Mouse (Mus musculus): ENCODE data around the gene Chd9. TPM values are rescaled to one million over a fixed set of nuclear protein-coding genes. Genes with fewer than 3 reads are reported as not detected.
A peak's percentile ranks its signal among the peaks of the same experiment; 100 is the strongest.

Gene Chd9
- polyA plus RNA-seq, 1 experiment from 2014 or later, result 160 TPM

DNA sequence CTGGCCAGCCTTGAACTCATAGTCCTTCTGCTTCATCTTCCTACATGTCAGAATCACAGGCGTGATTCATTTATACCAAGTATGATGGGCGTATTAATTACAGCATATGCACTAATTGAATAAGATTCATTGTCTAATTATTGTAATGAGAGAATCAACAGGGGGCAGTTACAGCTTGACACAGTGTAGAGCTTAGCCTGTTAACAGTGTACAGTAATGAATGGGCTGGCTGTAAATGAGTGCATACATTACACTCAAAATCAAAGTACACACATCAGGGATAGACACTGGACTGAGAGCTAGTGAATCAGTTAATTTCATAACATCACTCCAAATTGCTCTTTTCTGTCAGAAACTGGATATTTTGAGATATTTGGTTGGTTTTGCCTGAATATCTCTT lies 135.9 kb downstream of the Chd9 start:
- no peak for DNase-seq (ENCODE audit: low spot score)

DNA sequence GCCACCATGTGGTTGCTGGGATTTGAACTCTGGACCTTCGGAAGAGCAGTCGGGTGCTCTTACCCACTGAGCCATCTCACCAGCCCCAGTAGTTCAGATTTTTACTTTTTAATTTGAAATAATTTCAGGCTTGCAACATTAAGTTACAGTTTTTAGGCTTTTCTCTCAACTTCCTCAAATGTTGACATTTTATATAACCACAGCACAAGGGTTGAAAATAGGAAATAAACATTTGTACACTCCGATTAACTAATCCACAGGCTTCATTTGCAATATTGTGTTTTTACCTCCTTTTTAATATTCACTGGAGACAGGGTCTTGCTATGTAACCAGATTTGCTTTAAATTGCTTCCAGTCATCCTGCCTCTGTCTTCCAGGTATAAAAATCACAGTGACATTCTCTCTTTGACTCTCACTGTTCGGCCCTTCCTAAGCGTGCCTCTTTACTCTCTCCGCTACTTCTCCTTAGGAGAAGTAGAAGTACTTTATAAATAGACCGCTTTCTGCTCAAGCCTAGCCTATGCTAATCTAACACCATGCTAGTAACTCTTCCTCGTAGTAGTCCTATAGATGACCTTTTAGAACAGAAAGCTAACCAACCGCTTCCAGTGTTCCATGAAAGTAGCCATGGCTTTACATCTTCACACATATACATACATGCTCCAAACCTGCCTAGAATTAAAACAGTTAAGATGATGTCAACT lies 137.5 kb downstream of the Chd9 start:
- no peak for DNase-seq (ENCODE audit: low spot score)

- DNase-seq (ENCODE audit: low spot score), result no peak
Observed at GRCm38 (mm10) chr8:90968307-90968706, 140.2 kb downstream of the Chd9 start.

- peak; percentile 53 for DNase-seq (ENCODE audit: low spot score)
Observed at GRCm38 (mm10) chr8:90976960-90977371, 148.8 kb downstream of the Chd9 start.

- DNase-seq (ENCODE audit: low spot score), result no peak
Observed at GRCm38 (mm10) chr8:90978720-90979119, 150.6 kb downstream of the Chd9 start.

GRCm38 (mm10) chr8:90979295-90979694 lies 151.1 kb downstream of the Chd9 start:
- DNase-seq (ENCODE audit: low spot score), result no peak

DNA sequence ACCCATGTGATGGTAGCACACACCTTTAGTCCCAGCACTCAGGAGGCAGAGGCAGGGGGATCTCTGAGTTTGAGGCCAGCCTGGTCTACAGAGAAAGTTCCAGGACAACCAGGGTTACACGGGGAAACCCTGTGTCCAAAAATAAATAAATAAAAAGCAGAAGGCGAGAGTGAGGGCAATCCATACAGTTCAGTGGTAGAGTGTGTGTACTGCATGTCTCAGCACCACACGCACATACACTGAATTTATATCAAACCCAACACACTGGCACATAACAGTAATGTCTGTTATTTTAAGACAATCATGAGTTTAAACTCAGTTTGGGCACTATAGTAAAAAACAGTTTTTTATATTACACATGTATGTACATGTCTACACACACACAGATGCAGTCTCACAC lies 153.9 kb downstream of the Chd9 start:
- no peak for DNase-seq (ENCODE audit: low spot score)

DNA sequence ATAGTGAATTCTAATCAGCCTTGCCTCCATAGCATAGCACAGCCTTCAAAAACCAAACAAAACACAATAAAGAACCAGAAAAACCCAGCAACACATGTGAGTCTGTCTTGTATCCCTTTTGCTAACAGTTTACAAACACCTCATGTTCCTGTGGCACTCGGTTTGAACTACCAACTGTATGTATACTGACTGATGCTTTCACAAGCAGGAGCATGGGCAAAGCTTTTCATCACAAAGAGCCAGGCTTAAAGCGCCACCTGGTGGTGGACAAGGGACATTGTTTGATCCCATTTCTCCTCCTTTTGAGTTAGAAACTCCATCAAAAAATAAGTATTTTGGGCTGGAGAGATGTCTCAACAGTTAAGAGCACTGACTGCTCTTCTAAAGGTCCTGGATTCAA lies 191.6 kb downstream of the Chd9 start:
- peak; percentile 80 for DNase-seq (ENCODE audit: low spot score)

- peak; percentile 32 for DNase-seq (ENCODE audit: low spot score)
Observed at GRCm38 (mm10) chr8:91034417-91034816, 206.3 kb downstream of the Chd9 start.

DNA sequence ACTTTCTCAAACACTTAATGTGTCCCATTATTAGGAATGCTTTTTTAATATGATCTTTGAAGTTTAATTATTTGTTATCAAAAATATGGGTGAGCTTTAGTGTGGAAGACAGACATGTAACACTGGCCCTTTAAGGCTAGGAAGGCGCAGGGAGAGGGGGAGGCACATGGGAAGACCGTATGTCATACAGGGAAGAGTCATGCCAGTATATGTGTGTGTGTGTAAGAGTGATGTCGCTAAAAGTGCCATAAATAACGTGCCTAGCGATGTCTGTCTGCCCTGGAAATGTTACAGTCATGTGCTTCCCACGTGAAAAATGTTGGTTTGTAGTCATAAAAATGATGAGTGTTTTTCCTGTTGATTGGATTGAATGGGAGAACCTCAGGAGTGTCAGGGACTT lies 208.8 kb downstream of the Chd9 start:
- no peak for DNase-seq (ENCODE audit: low spot score)

GRCm38 (mm10) chr8:91038637-91039036 lies 210.5 kb downstream of the Chd9 start:
- no peak for DNase-seq (ENCODE audit: low spot score)

- no peak for DNase-seq (ENCODE audit: low spot score)
Observed at GRCm38 (mm10) chr8:91046370-91046769, 218.2 kb downstream of the Chd9 start.

DNA sequence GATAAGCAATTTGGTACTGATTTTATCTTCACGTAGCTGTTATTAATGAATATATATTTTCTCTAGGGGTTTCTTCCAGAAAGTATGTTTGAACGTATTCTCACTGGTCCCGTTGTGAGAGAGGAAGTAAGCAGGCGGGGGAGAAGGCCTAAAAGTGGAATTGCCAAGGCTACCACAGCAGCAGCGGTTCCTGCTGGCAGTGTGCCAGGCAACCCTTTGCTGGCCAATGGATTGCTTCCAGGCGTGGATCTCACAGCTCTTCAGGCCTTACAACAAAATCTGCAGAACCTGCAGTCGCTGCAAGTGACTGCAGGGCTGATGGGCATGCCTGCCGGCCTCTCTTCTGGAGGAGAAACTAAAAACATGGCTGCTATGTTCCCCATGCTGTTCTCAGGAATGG lies 222.9 kb downstream of the Chd9 start:
- DNase-seq (ENCODE audit: low spot score), result no peak

DNA sequence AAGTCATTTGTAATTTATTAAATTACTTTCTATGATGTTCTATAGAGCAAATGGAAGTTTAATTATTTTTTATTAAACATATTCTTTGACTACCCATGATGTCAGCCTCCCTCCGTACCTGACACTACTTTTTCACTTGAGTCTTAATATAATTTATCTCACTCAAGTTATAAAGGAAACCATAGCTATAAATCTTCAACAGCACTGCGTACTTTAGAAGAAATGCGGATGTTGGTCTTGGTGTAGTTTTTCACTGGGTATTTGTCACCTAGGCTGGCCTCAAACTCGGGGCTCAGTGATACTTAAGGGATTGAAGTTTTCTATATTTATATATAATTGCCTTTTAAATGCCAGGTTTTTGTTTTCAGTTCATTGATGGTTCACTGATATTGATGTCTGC lies 226.3 kb downstream of the Chd9 start:
- no peak for DNase-seq (ENCODE audit: low spot score)

DNA sequence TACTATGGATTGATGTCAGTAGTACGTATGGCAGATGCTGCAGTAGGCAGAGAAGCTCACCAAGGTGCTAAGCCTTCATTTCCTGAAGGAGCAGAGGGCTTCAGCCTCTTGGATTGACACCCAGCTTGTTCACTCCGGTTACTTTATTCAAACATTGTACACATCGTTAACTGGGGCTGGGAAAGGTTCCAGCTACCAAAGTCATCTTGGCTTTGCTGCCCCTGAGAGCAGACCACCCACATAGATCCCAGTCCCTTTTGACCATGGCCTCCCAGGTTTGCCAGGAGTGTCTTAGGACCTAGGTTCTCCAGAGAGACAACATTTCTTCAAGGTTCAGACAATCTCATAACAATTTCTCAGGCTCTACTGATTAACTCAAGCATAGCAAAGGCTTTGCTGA lies 228.7 kb downstream of the Chd9 start:
- DNase-seq (ENCODE audit: low spot score), result no peak

DNA sequence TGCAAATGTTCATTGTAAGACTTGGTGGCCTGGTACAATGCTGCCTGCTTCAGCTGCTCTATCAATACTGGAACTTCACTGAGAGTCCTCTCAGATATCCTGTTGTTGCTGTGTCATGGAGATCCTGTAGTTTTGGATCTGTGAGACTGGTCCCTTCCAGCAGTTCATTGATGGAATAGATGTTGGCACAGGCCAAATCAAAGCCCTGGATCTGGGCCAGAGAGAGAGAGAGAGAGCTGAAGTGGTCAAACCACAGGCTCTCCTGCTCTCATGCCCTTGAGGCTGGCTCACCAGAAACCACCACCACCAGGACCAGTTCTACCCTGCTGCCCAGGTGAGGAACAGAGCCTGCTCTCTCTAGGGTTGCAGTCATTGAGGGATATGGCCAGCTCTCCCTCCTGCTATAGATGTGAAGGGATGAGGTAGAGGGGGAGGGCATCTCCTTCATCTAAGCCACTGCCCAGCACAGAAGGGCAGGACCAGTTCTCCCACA lies 231.0 kb downstream of the Chd9 start:
- no peak for DNase-seq (ENCODE audit: low spot score)

- no peak for DNase-seq (ENCODE audit: low spot score)
Observed at GRCm38 (mm10) chr8:91059884-91060510, 231.8 kb downstream of the Chd9 start.

DNA sequence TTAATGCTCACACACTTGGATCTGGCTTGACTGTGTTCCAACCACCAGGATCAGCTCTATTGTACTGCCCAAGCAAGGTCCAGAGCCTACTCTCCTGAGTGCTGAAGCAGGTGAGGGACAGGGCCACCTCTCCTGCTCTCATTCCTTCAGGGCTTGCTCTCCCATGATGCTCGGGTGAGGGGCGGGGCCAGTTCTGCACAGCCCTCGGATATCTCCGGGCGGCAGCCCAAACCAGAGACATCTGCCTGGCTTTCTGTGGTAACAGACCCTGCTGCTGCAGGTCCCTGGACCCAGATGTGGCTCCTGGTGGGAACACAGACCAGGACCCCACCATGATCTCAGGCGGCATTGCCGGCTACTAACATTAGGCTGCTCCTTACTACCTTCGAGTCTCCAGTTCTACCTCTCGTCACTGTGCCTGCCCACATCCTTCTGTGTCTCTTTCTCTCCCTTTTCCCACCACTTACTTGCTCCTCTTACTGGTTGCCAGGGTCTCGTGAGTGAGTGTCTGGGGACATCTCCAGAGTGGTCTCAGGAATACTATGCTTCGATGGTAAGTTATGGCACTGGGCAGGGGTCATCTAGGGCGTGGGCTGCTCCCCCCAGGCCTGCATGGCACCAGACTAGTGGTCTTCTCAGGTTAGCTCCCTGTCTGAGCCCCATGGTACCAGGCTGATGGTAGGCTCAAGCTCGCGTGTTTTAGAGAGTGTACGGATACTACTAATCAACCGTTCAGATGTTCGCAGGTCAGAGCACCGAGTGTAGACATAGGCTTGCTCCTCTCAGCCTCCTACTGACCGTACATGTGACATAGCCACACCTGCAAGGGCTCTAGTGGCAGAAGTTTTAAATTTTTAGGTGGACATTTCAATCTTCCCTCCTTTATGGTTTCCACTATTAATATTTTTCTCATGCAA lies 232.7 kb downstream of the Chd9 start:
- no peak for DNase-seq (ENCODE audit: low spot score)

- DNase-seq (ENCODE audit: low spot score), result no peak
Observed at GRCm38 (mm10) chr8:91065179-91065578, 237.0 kb downstream of the Chd9 start.

DNA sequence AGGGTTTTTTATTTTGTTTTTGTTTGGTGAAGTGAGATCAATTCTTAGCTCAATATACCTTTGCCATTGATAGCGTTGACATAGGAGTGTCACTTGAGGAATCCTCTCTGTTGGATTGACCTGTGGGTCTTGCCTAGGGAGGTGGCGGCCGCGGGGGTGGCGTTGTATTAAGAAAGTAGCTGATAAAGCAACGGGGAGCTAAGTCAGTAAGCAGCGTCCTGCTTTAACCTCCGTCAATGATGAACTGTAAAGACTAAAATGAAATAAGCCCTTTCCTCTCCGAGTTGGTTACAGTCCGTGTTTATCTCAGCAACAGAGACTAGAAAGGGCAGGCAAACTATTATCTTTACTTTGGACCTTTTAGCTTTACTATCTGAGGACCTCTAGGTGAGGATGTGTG lies 241.3 kb downstream of the Chd9 start:
- DNase-seq (ENCODE audit: low spot score), result no peak

DNA sequence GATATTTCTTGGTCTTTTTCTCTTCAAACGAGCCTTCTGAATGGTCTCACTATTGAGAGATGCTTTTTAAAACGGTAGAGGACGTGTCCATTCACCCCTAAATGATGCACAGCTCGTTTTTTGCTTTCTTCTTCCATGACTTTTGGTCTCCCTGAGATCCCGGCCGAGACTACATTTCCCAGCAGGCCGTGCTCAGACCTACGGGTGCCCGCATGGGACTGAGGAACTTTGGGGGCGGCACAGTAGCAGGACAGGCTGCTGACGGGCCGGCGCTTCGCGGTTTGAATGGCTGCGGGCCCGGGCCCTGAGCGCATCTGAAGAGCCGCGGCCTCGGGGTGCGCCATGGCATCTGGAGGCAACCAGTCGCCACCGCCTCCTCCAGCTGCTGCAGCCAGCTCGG lies 241.7 kb downstream of the Chd9 start, which contains the start of gene Rbl2:
Gene Rbl2 (plus strand): TSS at position 224 of the 400 bp plus-strand sequence.
- DNase-seq (ENCODE audit: low spot score), result peak; percentile 94
